Mouse (Mus musculus): Measurements from ENCODE around the gene Fcgr4.

- TF ChIP-seq GATA1 (IDR thresholded peaks at IDR 0.05; ENCODE audit: low read length) (no peak), TAL1 (IDR thresholded peaks at IDR 0.05; ENCODE audit: low read length) (no peak)
These were observed 40.1 kb upstream of the Fcgr4 start for GRCm38 (mm10) chr1:170978601-170979000.

Measured in erythroblast, embryonic 14.5 days (primary cell).